Mouse (Mus musculus) limb, embryonic 12.5 days (tissue): Measurements from ENCODE around the gene Lrig1. TPM values are rescaled to one million over a fixed set of nuclear protein-coding genes. Genes with fewer than 3 reads are reported as not detected.

Experiments used
- ATAC-seq: fragments of 200-750 bp; cut with Nextera tagmentation; 2 replicates; pipeline ENCODE4 v1.8.0; 2017; ENCODE audit warnings: low read depth, moderate TSS enrichment; ENCODE audit not compliant: insufficient number of reproducible peaks, insufficient read depth, low FRiP score, low TSS enrichment
- H3K27ac ChIP-seq: fragments of 300-500 bp; sonication (generic); 2 replicates; pipeline ENCODE4 v1.5.1; 2016; ENCODE audit warnings: mild to moderate bottlenecking, moderate library complexity
- H3K27me3 ChIP-seq: fragments of 300-500 bp; sonication (generic); 2 replicates; pipeline ENCODE4 v1.6.1; 2016; ENCODE audit warnings: mild to moderate bottlenecking, moderate library complexity
- H3K36me3 ChIP-seq: fragments of 300-500 bp; sonication (generic); 2 replicates; pipeline ENCODE4 v1.6.1; 2016; ENCODE audit warnings: mild to moderate bottlenecking, moderate library complexity
- H3K4me1 ChIP-seq: fragments of 300-500 bp; sonication (generic); replicated peaks from 2 replicates; pipeline ENCODE4 v1.6.1; 2016
- H3K4me2 ChIP-seq: fragments of 300-500 bp; sonication (generic); 2 replicates; pipeline ENCODE4 v1.6.1; 2016; ENCODE audit warnings: mild to moderate bottlenecking, moderate library complexity
- H3K4me3 ChIP-seq: fragments of 300-500 bp; sonication (generic); replicated peaks from 2 replicates; pipeline ENCODE4 v1.5.1; 2016; ENCODE audit warnings: mild to moderate bottlenecking
- H3K9ac ChIP-seq: fragments of 300-500 bp; sonication (generic); replicated peaks from 2 replicates; pipeline ENCODE4 v1.6.1; 2016; ENCODE audit warnings: mild to moderate bottlenecking, moderate library complexity
- H3K9me3 ChIP-seq: fragments of 300-500 bp; sonication (generic); 2 replicates; pipeline ENCODE4 v1.6.1; 2016; ENCODE audit warnings: mild to moderate bottlenecking, moderate library complexity
- WGBS: fragments of 180-500 bp; shearing (Covaris S2); methylation state at CpG from one replicate; pipeline ENCODE4 v1.1.7; 2016; 5-methylcytosine and 5-hydroxymethylcytosine counted together
- polyA plus RNA-seq: library from polyadenylated mRNA; unstranded; fragments of >200 nt; fragmentation: Nextera tagmentation; extraction: Ambion mirVana; gene quantifications from 2 replicates; pipeline ENCODE4 v1.2.1, GENCODE M21; 2016

Gene Lrig1
- polyA plus RNA-seq, 1 experiment from 2014 or later, result 20.5 TPM

- H3K4me2 ChIP-seq, result no peak overlapping the region
- H3K27me3 ChIP-seq, result no peaks in the 10 kb centered on the region
- H3K9ac ChIP-seq, result no peak overlapping the region
- peaks cover 55% of the 10 kb centered on the region for H3K4me1 ChIP-seq
- H3K27ac ChIP-seq, result no peak overlapping the region
- H3K36me3 ChIP-seq, result no peaks in the 10 kb centered on the region
- H3K4me3 ChIP-seq, result no peak overlapping the region
- ATAC-seq, result no peak
- WGBS, result 80% methylated on average over 11 of the region's 11 CpGs
- no peaks in the 10 kb centered on the region for H3K9me3 ChIP-seq
These were observed 105.2 kb downstream of the Lrig1 start for GRCm38 (mm10) chr6:94594711-94595110.

- Histone ChIP-seq H3K36me3 (no peaks in the 10 kb centered on the region), H3K9me3 (no peaks in the 10 kb centered on the region), H3K27me3 (no peaks in the 10 kb centered on the region), H3K4me2 (no peak overlapping the region), H3K4me1 (peaks cover 55% of the 10 kb centered on the region), H3K4me3 (no peak overlapping the region), H3K27ac (0 out of 2 replicates have a peak overlapping the region, but pooled peaks have one; percentile 8), H3K9ac (no peak overlapping the region)
- 66% methylated on average over 6 of the region's 6 CpGs for WGBS
- ATAC-seq, result no peak
These were observed 105.8 kb downstream of the Lrig1 start for GRCm38 (mm10) chr6:94594096-94594665.

DNA sequence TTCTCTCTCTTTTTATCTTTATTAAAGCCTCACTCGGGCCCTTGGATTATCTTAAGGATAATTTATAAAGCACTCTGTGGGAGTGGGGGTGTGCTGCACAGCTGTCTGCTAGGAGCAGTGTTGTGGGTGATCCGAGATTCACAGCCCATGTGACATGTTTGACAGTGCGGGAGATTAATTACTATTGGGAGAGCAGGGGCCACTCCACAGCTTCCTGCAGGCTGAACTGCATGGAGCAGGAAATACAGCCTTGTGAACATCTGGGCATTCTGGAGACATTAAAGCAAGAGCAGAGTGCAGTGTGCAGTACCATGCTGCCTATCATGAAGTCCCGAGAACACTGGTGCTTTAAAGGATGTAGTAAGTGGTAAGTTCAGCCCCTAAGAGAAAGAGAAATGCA, 107.2 kb downstream of the Lrig1 start:
- peak; percentile 69 for ATAC-seq
- Histone ChIP-seq H3K9me3 (no peaks in the 10 kb centered on the region), H3K27me3 (no peaks in the 10 kb centered on the region), H3K4me1 (peaks cover 55% of the 10 kb centered on the region), H3K4me3 (no peak overlapping the region), H3K9ac (no peak overlapping the region), H3K4me2 (peak overlapping the region; percentile 30), H3K36me3 (no peaks in the 10 kb centered on the region), H3K27ac (peak overlapping the region; percentile 73)
- 3% methylated on average over 4 of the region's 4 CpGs for WGBS

GRCm38 (mm10) chr6:94592243-94592642, 107.7 kb downstream of the Lrig1 start:
- no peak overlapping the region for H3K9ac ChIP-seq
- no peak overlapping the region for H3K27ac ChIP-seq
- H3K27me3 ChIP-seq, result no peaks in the 10 kb centered on the region
- H3K4me1 ChIP-seq, result peaks cover 54% of the 10 kb centered on the region
- peak; percentile 71; the same call in 1 of the 2 replicates for ATAC-seq
- peak overlapping the region; percentile 30; the same call in 1 of the 2 replicates for H3K4me2 ChIP-seq
- H3K4me3 ChIP-seq, result no peak overlapping the region
- no peaks in the 10 kb centered on the region for H3K36me3 ChIP-seq
- WGBS, result 14% methylated on average over 8 of the region's 8 CpGs
- no peaks in the 10 kb centered on the region for H3K9me3 ChIP-seq

GRCm38 (mm10) chr6:94588365-94588764, 111.6 kb downstream of the Lrig1 start:
- no peak overlapping the region for H3K9ac ChIP-seq
- 89% methylated on average over 4 of the region's 4 CpGs for WGBS
- no peak overlapping the region for H3K27ac ChIP-seq
- H3K36me3 ChIP-seq, result no peaks in the 10 kb centered on the region
- no peak overlapping the region for H3K4me2 ChIP-seq
- H3K9me3 ChIP-seq, result no peaks in the 10 kb centered on the region
- ATAC-seq, result no peak
- peaks cover 17% of the 10 kb centered on the region for H3K4me1 ChIP-seq
- H3K4me3 ChIP-seq, result no peak overlapping the region
- no peaks in the 10 kb centered on the region for H3K27me3 ChIP-seq

DNA sequence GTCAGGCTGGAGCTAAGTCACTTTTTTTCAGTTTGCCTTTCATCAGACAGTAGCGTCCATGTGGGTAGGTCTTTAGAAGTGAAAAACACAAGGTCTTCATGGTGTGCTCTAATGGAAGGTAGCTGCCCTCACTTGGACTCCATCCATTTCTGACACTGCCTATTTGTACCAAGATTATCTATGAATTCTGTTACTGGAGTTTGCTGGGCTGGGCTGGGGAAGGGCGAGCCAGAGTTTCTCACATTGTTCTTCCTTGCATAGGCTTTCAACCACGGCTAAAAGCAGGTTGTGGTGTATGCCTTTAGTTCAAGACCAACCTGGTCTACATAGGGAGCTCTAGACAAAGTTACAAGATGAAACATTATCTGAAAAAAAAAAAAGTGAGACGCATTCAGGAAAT, 115.0 kb downstream of the Lrig1 start:
- H3K27me3 ChIP-seq, result no peaks in the 10 kb centered on the region
- H3K4me3 ChIP-seq, result no peak overlapping the region
- H3K4me1 ChIP-seq, result peaks cover 15% of the 10 kb centered on the region
- no peak overlapping the region for H3K4me2 ChIP-seq
- H3K9ac ChIP-seq, result no peak overlapping the region
- 94% methylated on average over 4 of the region's 4 CpGs for WGBS
- ATAC-seq, result no peak
- H3K36me3 ChIP-seq, result no peaks in the 10 kb centered on the region
- no peaks in the 10 kb centered on the region for H3K9me3 ChIP-seq
- no peak overlapping the region for H3K27ac ChIP-seq

DNA sequence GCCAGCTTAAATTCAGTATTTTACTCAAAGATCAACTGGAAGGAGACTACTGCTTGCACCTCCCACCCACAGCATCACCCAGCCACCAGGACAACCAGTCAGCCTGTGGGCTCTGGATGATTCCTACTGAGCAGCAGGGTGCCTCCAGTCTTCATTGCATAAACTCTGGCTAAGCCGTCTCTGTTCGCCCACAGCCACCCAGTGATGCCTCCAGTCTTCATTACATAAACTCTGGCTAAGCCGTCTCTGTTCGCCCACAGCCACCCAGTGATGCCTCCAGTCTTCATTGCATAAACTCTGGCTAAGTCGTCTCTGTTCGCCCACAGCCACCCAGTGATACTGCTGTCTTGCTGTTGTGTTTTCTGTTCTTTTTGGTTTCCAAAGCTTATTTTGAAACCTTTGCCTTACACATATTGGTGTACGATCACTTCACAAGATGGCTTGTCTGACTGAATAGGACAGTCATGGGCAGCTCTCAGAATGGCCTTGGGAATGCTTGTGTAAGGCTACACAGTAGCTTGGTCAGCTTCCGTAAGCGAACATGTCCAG, 115.7 kb downstream of the Lrig1 start:
- ATAC-seq, result no peak
- H3K36me3 ChIP-seq, result no peaks in the 10 kb centered on the region
- no peak overlapping the region for H3K9ac ChIP-seq
- H3K27ac ChIP-seq, result no peak overlapping the region
- H3K4me3 ChIP-seq, result no peak overlapping the region
- no peaks in the 10 kb centered on the region for H3K27me3 ChIP-seq
- WGBS, result 91% methylated on average over 9 of the region's 9 CpGs
- H3K4me2 ChIP-seq, result no peak overlapping the region
- H3K9me3 ChIP-seq, result no peaks in the 10 kb centered on the region
- H3K4me1 ChIP-seq, result peaks cover 15% of the 10 kb centered on the region

- peaks cover 15% of the 10 kb centered on the region for H3K4me1 ChIP-seq
- no peak overlapping the region for H3K9ac ChIP-seq
- ATAC-seq, result no peak
- H3K4me3 ChIP-seq, result no peak overlapping the region
- no peak overlapping the region for H3K4me2 ChIP-seq
- H3K9me3 ChIP-seq, result no peaks in the 10 kb centered on the region
- 73% methylated on average over 9 of the region's 9 CpGs for WGBS
- no peak overlapping the region for H3K27ac ChIP-seq
- H3K36me3 ChIP-seq, result no peaks in the 10 kb centered on the region
- H3K27me3 ChIP-seq, result no peaks in the 10 kb centered on the region
These were observed 117.9 kb downstream of the Lrig1 start for GRCm38 (mm10) chr6:94582055-94582454.

GRCm38 (mm10) chr6:94577991-94578390, 122.0 kb downstream of the Lrig1 start:
- Histone ChIP-seq H3K4me2 (no peak overlapping the region), H3K27me3 (no peaks in the 10 kb centered on the region), H3K9ac (no peak overlapping the region), H3K4me3 (no peak overlapping the region), H3K36me3 (no peaks in the 10 kb centered on the region), H3K4me1 (peaks cover 15% of the 10 kb centered on the region), H3K9me3 (no peaks in the 10 kb centered on the region), H3K27ac (peak overlapping the region; percentile 20; the same call in 1 of the 2 replicates)
- no peak; the same call in 1 of the 2 replicates for ATAC-seq
- 73% methylated on average over 8 of the region's 8 CpGs for WGBS

- Histone ChIP-seq H3K9ac (no peak overlapping the region), H3K9me3 (no peaks in the 10 kb centered on the region), H3K27me3 (no peaks in the 10 kb centered on the region), H3K4me2 (no peak overlapping the region), H3K4me1 (peaks cover under 1% of the 10 kb centered on the region), H3K4me3 (no peak overlapping the region), H3K36me3 (no peaks in the 10 kb centered on the region), H3K27ac (no peak overlapping the region)
- ATAC-seq, result no peak
- WGBS, result 81% methylated on average over 9 of the region's 9 CpGs
These were observed 124.3 kb downstream of the Lrig1 start for GRCm38 (mm10) chr6:94575526-94576166.

DNA sequence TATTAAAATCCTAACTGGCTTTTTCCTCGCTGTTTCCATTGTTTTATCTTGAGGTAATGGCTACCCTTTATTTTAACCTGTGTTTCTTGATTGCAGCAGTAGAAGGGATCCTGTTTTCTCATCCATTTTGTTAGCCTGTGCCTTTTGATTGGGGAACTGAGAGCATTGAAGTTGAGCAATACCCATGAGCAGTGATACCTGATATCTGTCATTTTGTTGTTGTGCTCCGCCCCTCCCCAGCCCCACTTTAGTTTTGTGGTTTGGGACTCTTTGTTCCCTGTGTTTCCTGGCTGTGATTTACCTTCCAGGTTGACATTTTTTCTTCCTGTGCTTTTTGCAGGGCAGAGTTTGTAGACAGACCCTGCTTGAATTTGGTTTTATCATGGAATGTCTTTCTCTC, 131.9 kb downstream of the Lrig1 start:
- no peaks in the 10 kb centered on the region for H3K27me3 ChIP-seq

More for the DNA sequence above, 131.9 kb downstream of the Lrig1 start:
- Histone ChIP-seq H3K4me2 (no peak overlapping the region), H3K9ac (no peak overlapping the region), H3K4me3 (no peak overlapping the region), H3K4me1 (no peaks in the 10 kb centered on the region), H3K27ac (no peak overlapping the region), H3K36me3 (no peaks in the 10 kb centered on the region), H3K9me3 (no peaks in the 10 kb centered on the region)
- 78% methylated on average over 2 of the region's 2 CpGs for WGBS
- no peak for ATAC-seq
